Mouse (Mus musculus): Measurements from ENCODE around the gene Bmper. TPM values are rescaled to one million over a fixed set of nuclear protein-coding genes. Genes with fewer than 3 reads are reported as not detected.

Gene Bmper
- total and polyA plus RNA-seq, 3 experiments = 0.11 TPM; not detected in 2

DNA sequence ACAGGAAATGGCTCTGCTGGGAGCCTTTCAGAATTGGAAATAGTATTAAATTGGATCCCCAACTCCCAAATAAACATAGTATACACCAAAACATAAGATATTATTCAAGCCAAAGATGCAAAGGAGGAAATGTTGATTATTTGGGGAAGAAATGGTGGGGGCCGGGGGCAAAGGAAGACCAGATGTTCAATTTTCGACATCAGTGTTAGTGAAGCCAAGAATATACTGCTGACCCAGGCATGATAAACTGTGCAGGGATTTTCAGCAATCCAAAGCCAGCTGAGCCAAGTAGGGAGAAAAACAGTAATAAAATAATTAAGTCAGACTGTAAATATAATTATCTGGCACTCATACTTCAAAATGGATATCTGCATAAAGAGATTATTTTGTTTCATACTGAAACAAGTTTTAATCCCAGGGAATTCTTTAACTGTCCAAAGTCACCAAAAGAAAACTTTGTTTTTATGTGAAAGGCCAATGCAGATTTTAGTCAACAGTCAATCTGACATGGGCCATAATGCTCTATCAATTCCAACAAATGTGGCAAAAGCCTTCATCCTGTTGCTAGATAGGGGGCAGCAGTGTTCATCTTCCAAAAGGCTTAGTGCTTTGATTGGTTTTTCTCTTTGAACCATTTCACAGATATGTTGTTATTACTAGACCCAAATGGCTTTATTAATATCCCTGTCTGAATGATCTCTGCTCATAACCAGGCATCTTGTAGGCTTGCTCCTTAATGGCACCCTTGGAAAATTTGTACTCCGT lies 30.1 kb upstream of the Bmper start:
- Histone ChIP-seq H3K4me3 (ENCODE audit: low read depth, low read length) (no peak overlapping the region), H3K27me3 (ENCODE audit: insufficient read depth, low read length) (0 out of 2 replicates have a peak, but pooled peaks cover 4% of the 10 kb centered on the region), H3K9me3 (replicated peaks) (no peaks in the 10 kb centered on the region), H3K36me3 (replicated peaks) (no peaks in the 10 kb centered on the region), H3K4me1 (ENCODE audit: insufficient read depth, low read depth, low read length) (no peaks in the 10 kb centered on the region)
- no peak for ATAC-seq (ENCODE audit: extremely low read depth, insufficient number of reproducible peaks, low FRiP score, poor library complexity, severe bottlenecking)
- DNase-seq (ENCODE audit: low spot score) = no peak
- no peak for TF ChIP-seq GATA2 (IDR thresholded peaks at IDR 0.05; ENCODE audit: borderline replicate concordance, low read depth, low read length)
- TF ChIP-seq TAL1 (conservative IDR thresholded peaks at IDR 0.05; ENCODE audit: low read depth, low read length) = no peak
- no peak for TF ChIP-seq GATA1 (IDR thresholded peaks at IDR 0.05; ENCODE audit: borderline replicate concordance, low read length)
- no peak for TF ChIP-seq POLR2AphosphoS5 (IDR thresholded peaks at IDR 0.05; ENCODE audit: insufficient replicate concordance, low read depth, low read length)
- no peak for TF ChIP-seq CTCF (IDR thresholded peaks at IDR 0.05; ENCODE audit: low read depth, low read length)

DNA sequence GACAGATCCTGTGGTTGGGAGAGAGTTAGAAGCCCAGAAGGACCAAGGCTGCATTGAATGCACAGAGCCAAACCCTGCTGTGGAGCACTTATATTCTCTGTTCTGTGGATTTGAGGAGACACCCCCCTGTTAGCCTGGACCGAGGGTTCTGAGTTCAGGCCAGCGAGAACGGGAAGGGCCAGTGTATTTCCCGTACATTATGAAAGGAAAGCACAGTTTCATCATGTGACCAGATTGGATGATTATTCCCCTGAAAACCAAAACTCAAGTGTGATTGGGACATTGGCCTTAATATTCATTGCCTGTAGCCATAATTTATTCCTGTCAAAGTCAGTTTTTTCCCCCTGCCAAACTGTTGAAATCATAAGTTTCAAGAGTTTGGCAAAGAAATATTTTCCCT lies 23.9 kb upstream of the Bmper start:
- no peaks in the 10 kb centered on the region for H3K9me3 ChIP-seq (replicated peaks)

DNA sequence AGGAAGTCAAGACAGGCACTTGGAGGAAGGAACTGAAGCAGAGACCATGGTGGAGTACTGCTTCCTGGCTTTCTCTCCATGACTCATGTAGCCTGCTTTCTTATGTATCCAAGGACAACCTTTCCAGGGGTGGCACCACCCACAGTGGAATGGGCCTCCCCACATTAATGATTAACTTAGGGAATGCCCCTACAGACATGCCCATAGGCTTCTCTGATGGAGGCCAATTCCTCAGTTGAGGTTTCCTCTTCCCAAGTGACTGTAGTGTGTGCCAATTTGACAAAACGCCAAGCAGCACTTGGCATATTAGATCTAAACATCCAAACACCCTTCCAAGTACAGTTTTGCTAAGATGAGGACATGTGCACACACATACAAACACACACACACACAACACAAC lies 23.0 kb upstream of the Bmper start:
- Histone ChIP-seq H3K4me3 (ENCODE audit: low read depth, low read length) (no peak overlapping the region), H3K27me3 (ENCODE audit: insufficient read depth, low read length) (peaks cover 14% of the 10 kb centered on the region), H3K9me3 (replicated peaks) (no peaks in the 10 kb centered on the region), H3K36me3 (replicated peaks) (no peaks in the 10 kb centered on the region), H3K4me1 (ENCODE audit: insufficient read depth, low read depth, low read length) (no peaks in the 10 kb centered on the region)
- no peak for ATAC-seq (ENCODE audit: extremely low read depth, insufficient number of reproducible peaks, low FRiP score, poor library complexity, severe bottlenecking)
- TF ChIP-seq TAL1 (conservative IDR thresholded peaks at IDR 0.05; ENCODE audit: low read depth, low read length) (no peak), GATA1 (IDR thresholded peaks at IDR 0.05; ENCODE audit: borderline replicate concordance, low read length) (no peak), GATA2 (IDR thresholded peaks at IDR 0.05; ENCODE audit: borderline replicate concordance, low read depth, low read length) (no peak), POLR2AphosphoS5 (IDR thresholded peaks at IDR 0.05; ENCODE audit: insufficient replicate concordance, low read depth, low read length) (no peak), CTCF (IDR thresholded peaks at IDR 0.05; ENCODE audit: low read depth, low read length) (no peak)
- no peak for DNase-seq (ENCODE audit: low spot score)

More for the DNA sequence above, 23.9 kb upstream of the Bmper start:
- Histone ChIP-seq H3K36me3 (replicated peaks) (no peaks in the 10 kb centered on the region), H3K4me1 (ENCODE audit: insufficient read depth, low read depth, low read length) (no peaks in the 10 kb centered on the region), H3K27me3 (ENCODE audit: insufficient read depth, low read length) (peaks cover 8% of the 10 kb centered on the region; the same call in 1 of the 2 replicates), H3K4me3 (ENCODE audit: low read depth, low read length) (no peak overlapping the region)
- no peak for ATAC-seq (ENCODE audit: extremely low read depth, insufficient number of reproducible peaks, low FRiP score, poor library complexity, severe bottlenecking)
- TF ChIP-seq TAL1 (conservative IDR thresholded peaks at IDR 0.05; ENCODE audit: low read depth, low read length) = no peak
- no peak for DNase-seq (ENCODE audit: low spot score)

DNA sequence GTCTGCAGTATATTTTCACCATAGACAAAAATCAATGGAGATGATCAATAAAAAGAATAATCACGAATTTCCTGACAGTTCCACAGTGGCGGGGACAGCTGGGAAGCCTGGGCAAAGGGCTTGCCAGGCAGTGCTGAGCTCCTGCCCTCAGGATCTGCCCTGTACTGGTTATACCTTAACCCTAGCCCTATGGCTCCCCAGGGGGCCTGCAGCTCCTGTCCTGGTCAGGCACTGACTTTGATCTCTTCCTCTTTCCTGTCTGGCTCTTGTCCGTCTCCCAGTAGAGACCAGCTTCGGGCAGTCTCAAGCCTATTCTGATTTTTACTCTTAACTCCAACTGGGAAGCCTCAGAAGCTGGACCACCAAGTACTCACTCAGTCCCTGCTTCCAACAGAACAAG lies 22.0 kb upstream of the Bmper start:
- no peak for TF ChIP-seq TAL1 (conservative IDR thresholded peaks at IDR 0.05; ENCODE audit: low read depth, low read length)
- no peak for TF ChIP-seq GATA1 (IDR thresholded peaks at IDR 0.05; ENCODE audit: borderline replicate concordance, low read length)
- TF ChIP-seq POLR2AphosphoS5 (IDR thresholded peaks at IDR 0.05; ENCODE audit: insufficient replicate concordance, low read depth, low read length) = no peak
- no peak for TF ChIP-seq CTCF (IDR thresholded peaks at IDR 0.05; ENCODE audit: low read depth, low read length)
- TF ChIP-seq GATA2 (IDR thresholded peaks at IDR 0.05; ENCODE audit: borderline replicate concordance, low read depth, low read length) = no peak
- Histone ChIP-seq H3K4me3 (ENCODE audit: low read depth, low read length) (no peak overlapping the region), H3K27me3 (ENCODE audit: insufficient read depth, low read length) (peaks cover 14% of the 10 kb centered on the region), H3K4me1 (ENCODE audit: insufficient read depth, low read depth, low read length) (no peaks in the 10 kb centered on the region), H3K36me3 (replicated peaks) (no peaks in the 10 kb centered on the region), H3K9me3 (replicated peaks) (no peaks in the 10 kb centered on the region)
- no peak for ATAC-seq (ENCODE audit: extremely low read depth, insufficient number of reproducible peaks, low FRiP score, poor library complexity, severe bottlenecking)
- DNase-seq (ENCODE audit: low spot score) = no peak

DNA sequence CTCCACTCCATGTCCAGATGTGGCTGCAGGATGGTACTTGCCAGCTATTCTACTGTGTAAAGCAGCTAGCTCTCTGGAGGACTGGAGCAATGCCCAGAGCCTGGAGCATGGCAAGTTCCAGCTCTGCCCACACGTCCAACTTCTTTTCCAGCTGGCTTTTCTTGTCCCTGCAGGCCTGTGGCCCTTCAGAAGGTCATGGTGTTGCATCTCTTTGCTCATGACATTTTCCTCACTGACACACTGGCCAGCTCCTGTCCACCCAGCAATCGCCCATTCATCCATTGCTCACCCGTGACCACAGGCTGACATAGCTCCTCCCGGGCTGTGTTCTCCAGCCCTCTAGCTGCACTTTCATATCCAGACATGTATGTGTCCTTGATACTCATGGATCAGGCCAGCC lies 20.4 kb upstream of the Bmper start:
- ATAC-seq (ENCODE audit: extremely low read depth, insufficient number of reproducible peaks, low FRiP score, poor library complexity, severe bottlenecking) (no peak), DNase-seq (ENCODE audit: low spot score) (no peak)
- TF ChIP-seq CTCF (IDR thresholded peaks at IDR 0.05; ENCODE audit: low read depth, low read length) (no peak), GATA1 (IDR thresholded peaks at IDR 0.05; ENCODE audit: borderline replicate concordance, low read length) (no peak), TAL1 (conservative IDR thresholded peaks at IDR 0.05; ENCODE audit: low read depth, low read length) (no peak), POLR2AphosphoS5 (IDR thresholded peaks at IDR 0.05; ENCODE audit: insufficient replicate concordance, low read depth, low read length) (no peak), GATA2 (IDR thresholded peaks at IDR 0.05; ENCODE audit: borderline replicate concordance, low read depth, low read length) (no peak)
- H3K36me3 ChIP-seq (replicated peaks) = no peaks in the 10 kb centered on the region
- peaks cover 14% of the 10 kb centered on the region for H3K27me3 ChIP-seq (ENCODE audit: insufficient read depth, low read length)
- H3K4me1 ChIP-seq (ENCODE audit: insufficient read depth, low read depth, low read length) = no peaks in the 10 kb centered on the region
- no peaks in the 10 kb centered on the region for H3K9me3 ChIP-seq (replicated peaks)
- no peak overlapping the region for H3K4me3 ChIP-seq (ENCODE audit: low read depth, low read length)

DNA sequence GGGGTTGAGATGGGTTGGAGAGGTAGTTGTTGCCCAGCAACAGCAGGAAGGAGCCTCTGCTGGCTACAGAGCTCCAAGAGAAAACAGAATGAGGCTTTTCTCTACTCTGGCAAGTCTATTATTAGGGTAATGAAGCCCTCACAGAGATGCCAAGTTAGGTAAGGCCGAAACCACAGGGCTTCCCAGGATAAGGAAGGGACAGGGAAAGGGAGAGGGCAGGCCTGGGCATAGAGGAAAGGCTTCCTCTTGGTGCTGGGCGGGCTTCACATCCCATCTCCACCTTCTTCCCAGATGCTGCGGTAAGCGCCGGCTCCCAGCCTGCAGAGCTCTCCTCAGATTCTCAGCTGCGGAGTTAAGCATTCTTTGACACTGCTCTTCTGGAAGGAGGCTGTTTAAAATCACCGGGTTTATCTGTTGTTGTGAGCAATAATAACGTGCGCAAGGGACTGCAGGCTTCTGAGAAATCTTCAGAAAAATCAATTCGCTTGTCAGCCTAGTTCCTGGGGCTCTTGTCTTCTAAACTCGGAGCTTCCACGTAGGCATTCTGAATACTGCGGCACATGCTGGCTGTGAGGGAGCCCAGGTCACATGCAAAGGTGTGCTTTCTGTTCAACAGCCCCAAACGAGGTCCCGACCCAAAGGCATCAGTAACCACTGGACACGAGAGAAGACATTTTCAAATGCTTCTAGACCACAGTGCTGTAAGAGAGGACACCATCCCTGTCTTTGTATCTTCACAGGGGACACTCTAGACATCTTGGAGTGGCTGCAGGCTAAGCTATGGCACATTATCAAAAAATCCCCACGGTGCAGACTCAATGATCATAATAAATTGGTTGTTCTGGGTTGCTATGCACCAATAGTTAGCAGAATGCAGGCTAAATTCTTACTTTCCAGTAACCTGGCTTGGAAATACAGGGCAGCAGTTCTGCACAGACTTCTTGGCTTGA lies 18.3 kb upstream of the Bmper start:
- H3K9me3 ChIP-seq (replicated peaks) = no peaks in the 10 kb centered on the region
- TF ChIP-seq GATA1 (IDR thresholded peaks at IDR 0.05; ENCODE audit: borderline replicate concordance, low read length) (no peak), CTCF (IDR thresholded peaks at IDR 0.05; ENCODE audit: low read depth, low read length) (no peak), GATA2 (IDR thresholded peaks at IDR 0.05; ENCODE audit: borderline replicate concordance, low read depth, low read length) (no peak), TAL1 (conservative IDR thresholded peaks at IDR 0.05; ENCODE audit: low read depth, low read length) (no peak), POLR2AphosphoS5 (IDR thresholded peaks at IDR 0.05; ENCODE audit: insufficient replicate concordance, low read depth, low read length) (no peak)

More for the DNA sequence above, 18.3 kb upstream of the Bmper start:
- H3K4me3 ChIP-seq (ENCODE audit: low read depth, low read length) = no peak overlapping the region
- no peaks in the 10 kb centered on the region for H3K36me3 ChIP-seq (replicated peaks)
- ATAC-seq (ENCODE audit: extremely low read depth, insufficient number of reproducible peaks, low FRiP score, poor library complexity, severe bottlenecking) = no peak
- no peaks in the 10 kb centered on the region for H3K4me1 ChIP-seq (ENCODE audit: insufficient read depth, low read depth, low read length)
- no peak for DNase-seq (ENCODE audit: low spot score)
- peaks cover 14% of the 10 kb centered on the region for H3K27me3 ChIP-seq (ENCODE audit: insufficient read depth, low read length)
